In the genomic region with DNA sequence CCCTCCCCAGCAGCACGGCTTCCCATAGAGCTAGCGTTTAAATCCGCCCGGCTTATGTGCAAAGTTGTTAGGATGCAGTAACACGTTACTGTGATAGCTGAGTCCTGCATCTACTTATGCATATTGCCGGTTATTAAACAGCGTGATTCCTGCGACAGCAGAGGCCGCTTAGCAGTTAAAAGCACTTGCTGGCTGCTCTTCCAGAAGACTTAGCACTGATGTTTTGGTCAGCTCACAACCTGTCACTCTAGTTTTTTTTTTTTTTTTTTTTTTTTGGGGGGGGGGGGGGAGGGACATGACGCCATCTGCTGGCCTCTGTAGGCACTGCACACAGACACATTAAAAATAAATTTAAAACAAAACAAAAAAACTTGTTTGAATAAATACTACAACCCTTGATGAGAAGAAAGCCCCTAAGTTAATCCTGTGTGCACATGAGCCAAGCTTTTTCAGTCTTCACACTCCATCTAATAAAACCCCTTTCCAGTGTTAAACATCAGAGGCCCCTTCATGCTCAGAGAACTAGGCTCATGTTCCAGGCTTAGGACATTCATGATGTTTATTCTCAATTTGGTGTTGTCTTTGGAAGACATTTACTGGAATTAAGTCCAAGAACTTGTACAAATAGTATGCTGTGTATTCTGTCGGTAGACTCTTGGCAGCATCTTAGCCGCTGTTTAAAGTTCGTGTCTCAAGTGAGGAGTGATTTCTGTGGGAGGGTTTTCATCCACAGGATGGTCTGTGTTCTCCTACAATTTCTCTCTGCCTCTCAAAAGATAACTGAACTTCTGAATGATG, we compare ENCODE assay signal across 15 mouse cellular contexts.
DNase-seq lines count a peak whose midpoint lies in the region; ATAC-seq and TF ChIP-seq lines count a peak whose summit lies in the region.
"Had no signal": no experiment of that assay in that cellular context is flagged by ENCODE, and none has a peak within 500 bp of the region (broad histone marks: within the 10 kb centered on the region; RNA-seq: fewer than 3 reads in every experiment).

No protein-coding gene starts in this region.

- no peaks in the 10 kb centered on the region for H3K9me3 ChIP-seq in hindbrain, postnatal 0 days (ENCODE audit: low read length)
- no peaks in the 10 kb centered on the region for H3K9me3 ChIP-seq in hindbrain, embryonic 11.5 days (ENCODE audit: control insufficient read depth, low read length)
- no peaks in the 10 kb centered on the region for H3K9me3 ChIP-seq in lung, embryonic 16.5 days (ENCODE audit: control insufficient read depth, low read length)
- H3K9me3 ChIP-seq: embryonic facial prominence, embryonic 13.5 days; heart, embryonic 10.5 days; hindbrain, embryonic 13.5 days; liver, embryonic 15.5 days had no signal

- no peak overlapping the region for H3K27ac ChIP-seq in hindbrain, postnatal 0 days
- H3K27ac ChIP-seq in hindbrain, embryonic 11.5 days (ENCODE audit: low read depth, low read length), result no peak overlapping the region
- H3K27ac ChIP-seq in lung, embryonic 16.5 days (ENCODE audit: low read length), result peak overlapping the region; percentile 75
- H3K27ac ChIP-seq: embryonic facial prominence, embryonic 13.5 days; heart, embryonic 10.5 days; hindbrain, embryonic 13.5 days; liver, embryonic 15.5 days had no signal

- no peak for ATAC-seq in hindbrain, postnatal 0 days
- ATAC-seq in hindbrain, embryonic 11.5 days (ENCODE audit: low FRiP score), result no peak
- peak; percentile 78 for ATAC-seq in lung, embryonic 16.5 days (ENCODE audit: low read depth)

- 50% methylated on average over 13 of the region's 13 CpGs for WGBS in hindbrain, postnatal 0 days
- 90% methylated on average over 13 of the region's 13 CpGs for WGBS in hindbrain, embryonic 11.5 days
- 64% methylated on average over 13 of the region's 13 CpGs for WGBS in lung, embryonic 16.5 days

- H3K4me3 ChIP-seq in hindbrain, postnatal 0 days (ENCODE audit: low read length), result no peak overlapping the region
- no peak overlapping the region for H3K4me3 ChIP-seq in hindbrain, embryonic 11.5 days (ENCODE audit: low read depth, low read length)
- no peak overlapping the region for H3K4me3 ChIP-seq in lung, embryonic 16.5 days (ENCODE audit: low read length)
- H3K4me3 ChIP-seq: embryonic facial prominence, embryonic 13.5 days; heart, embryonic 10.5 days; hindbrain, embryonic 13.5 days; liver, embryonic 15.5 days had no signal

- DNase-seq in hindbrain, postnatal 0 days (ENCODE audit: low spot score), result peak; percentile 62
- no peak for DNase-seq in hindbrain, embryonic 11.5 days (ENCODE audit: low spot score)
- no peak for DNase-seq in lung, postnatal 10 days
- DNase-seq in adipocyte (ENCODE audit: low spot score), result peak; percentile 16
- peak; percentile 58 for DNase-seq in retina, postnatal 1 day
- DNase-seq in embryo, embryonic 10 days (ENCODE audit: low spot score), result no peak
- DNase-seq in adrenal gland, postnatal 36 days, result no peak
- DNase-seq: cerebellum, postnatal 14 days; kidney, postnatal 14 days; right cerebral cortex, postnatal 4 days had no signal

- no peak overlapping the region for H3K4me2 ChIP-seq in hindbrain, postnatal 0 days (ENCODE audit: low read depth, low read length)
- no peak overlapping the region for H3K4me2 ChIP-seq in hindbrain, embryonic 11.5 days (replicated peaks; ENCODE audit: low read depth, low read length)
- no peak overlapping the region for H3K4me2 ChIP-seq in lung, embryonic 16.5 days (ENCODE audit: low read depth, low read length)
- H3K4me2 ChIP-seq: embryonic facial prominence, embryonic 13.5 days; hindbrain, embryonic 13.5 days; liver, embryonic 15.5 days had no signal

- no peak overlapping the region for H3K9ac ChIP-seq in hindbrain, postnatal 0 days (replicated peaks; ENCODE audit: low read length)
- no peak overlapping the region for H3K9ac ChIP-seq in hindbrain, embryonic 11.5 days (ENCODE audit: low read depth, low read length)
- no peak overlapping the region for H3K9ac ChIP-seq in lung, embryonic 16.5 days (ENCODE audit: low read length)
- H3K9ac ChIP-seq: embryonic facial prominence, embryonic 13.5 days; hindbrain, embryonic 13.5 days; liver, embryonic 15.5 days had no signal

- H3K36me3 ChIP-seq in hindbrain, postnatal 0 days (ENCODE audit: insufficient read depth, low read length), result no peaks in the 10 kb centered on the region
- peaks cover 9% of the 10 kb centered on the region for H3K36me3 ChIP-seq in hindbrain, embryonic 11.5 days (ENCODE audit: control insufficient read depth, insufficient read depth, low read length)
- peaks cover 16% of the 10 kb centered on the region for H3K36me3 ChIP-seq in lung, embryonic 16.5 days (ENCODE audit: control insufficient read depth, insufficient read depth, low read length)
- H3K36me3 ChIP-seq: liver, embryonic 15.5 days had no signal

- no peaks in the 10 kb centered on the region for H3K27me3 ChIP-seq in hindbrain, postnatal 0 days (ENCODE audit: insufficient read depth, low read length)
- no peaks in the 10 kb centered on the region for H3K27me3 ChIP-seq in hindbrain, embryonic 11.5 days (ENCODE audit: control insufficient read depth, insufficient read depth, low read length)
- no peaks in the 10 kb centered on the region for H3K27me3 ChIP-seq in lung, embryonic 16.5 days (ENCODE audit: control insufficient read depth, insufficient read depth, low read depth, low read length)
- H3K27me3 ChIP-seq: embryonic facial prominence, embryonic 13.5 days; hindbrain, embryonic 13.5 days; liver, embryonic 15.5 days had no signal

- TF ChIP-seq CTCF in hindbrain, postnatal 0 days (IDR thresholded peaks at IDR 0.05; ENCODE audit: low read depth), result peak; percentile 56

- H3K4me1 ChIP-seq in hindbrain, postnatal 0 days (ENCODE audit: insufficient read depth, low read length), result 0 out of 2 replicates have a peak, but pooled peaks cover 3% of the 10 kb centered on the region
- H3K4me1 ChIP-seq in hindbrain, embryonic 11.5 days (replicated peaks; ENCODE audit: control insufficient read depth, insufficient read depth, low read length), result no peaks in the 10 kb centered on the region
- H3K4me1 ChIP-seq in lung, embryonic 16.5 days (replicated peaks; ENCODE audit: control insufficient read depth, insufficient read depth, low read length), result peaks cover 8% of the 10 kb centered on the region
- H3K4me1 ChIP-seq: heart, embryonic 10.5 days; liver, embryonic 15.5 days had no signal

Comparison
In these comparisons a context has a peak if more than half of its experiments do, and no peak if none do; other contexts are left out.
1. DNase-seq: peak in hindbrain, postnatal 0 days (single experiment), adipocyte (single experiment) and retina, postnatal 1 day (single experiment); none in hindbrain, embryonic 11.5 days (single experiment), lung, postnatal 10 days (single experiment), embryo, embryonic 10 days (single experiment) and adrenal gland, postnatal 36 days (0 of 2).